Mouse (Mus musculus): ENCODE measurements at regions not wholly inside any gene's neighbourhood (a gene's known extent, or its start where the extent isn't known, plus 50 kb on each side); places are given as distances from the start of the nearest gene placed in this dataset.

DNA sequence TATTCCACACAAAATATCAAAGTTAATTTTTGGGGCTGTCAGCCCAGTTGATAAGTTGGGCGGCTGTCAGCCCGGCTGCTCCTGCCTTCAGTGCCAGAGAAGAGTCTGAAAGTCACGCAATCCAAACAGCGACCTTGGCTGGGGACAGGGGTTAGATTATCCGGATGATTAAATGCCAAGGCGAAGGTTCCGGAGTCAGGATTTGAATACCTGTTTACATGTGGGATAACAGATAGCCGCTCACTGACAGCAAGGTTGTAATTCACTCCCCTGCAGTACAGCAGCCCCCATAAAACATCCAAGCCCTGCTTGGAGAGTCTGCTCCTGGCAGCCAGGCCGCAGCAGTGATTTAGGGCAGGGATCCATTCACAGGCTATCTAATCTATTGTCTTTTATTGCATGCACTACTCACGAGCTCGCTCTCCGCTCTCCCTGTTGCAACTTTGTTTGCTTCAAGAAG, 388.3 kb downstream of the Gm45692 start:
- Histone ChIP-seq H3K27ac (no peak overlapping the region), H3K4me3 (no peak overlapping the region)
- intact Hi-C loops (cut with DNase I) = no loop called here
- no peak for TF ChIP-seq CTCF (IDR thresholded peaks at IDR 0.05)
- no peak for DNase-seq (ENCODE audit: extremely low spot score in 1 of 2, low spot score in 2 of 2)

DNA sequence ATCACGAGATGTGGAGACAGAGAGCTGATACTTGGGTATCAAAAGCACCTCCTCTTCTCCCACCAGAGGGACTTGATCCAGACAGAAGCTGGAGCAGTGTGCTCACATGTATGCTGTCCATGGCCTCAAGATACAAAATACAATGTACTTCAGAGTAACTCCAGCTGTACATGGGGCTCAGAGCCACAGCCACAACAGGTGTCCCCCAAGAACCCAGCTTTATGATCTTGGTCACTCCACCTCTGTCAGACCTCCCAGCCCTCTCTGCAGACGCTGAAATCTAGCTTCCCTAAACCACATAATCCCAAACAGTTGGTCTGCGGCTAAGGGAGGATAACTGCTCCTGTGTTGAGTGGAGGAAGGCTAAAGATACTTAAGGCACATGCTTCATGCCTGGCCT, 389.9 kb downstream of the Gm45692 start:
- no peak overlapping the region for H3K27ac ChIP-seq
- no peak for TF ChIP-seq CTCF (IDR thresholded peaks at IDR 0.05)
- no peak overlapping the region for H3K4me3 ChIP-seq
- intact Hi-C loops (cut with DNase I) = no loop called here
- no peak for DNase-seq (ENCODE audit: extremely low spot score in 1 of 2, low spot score in 2 of 2)

DNA sequence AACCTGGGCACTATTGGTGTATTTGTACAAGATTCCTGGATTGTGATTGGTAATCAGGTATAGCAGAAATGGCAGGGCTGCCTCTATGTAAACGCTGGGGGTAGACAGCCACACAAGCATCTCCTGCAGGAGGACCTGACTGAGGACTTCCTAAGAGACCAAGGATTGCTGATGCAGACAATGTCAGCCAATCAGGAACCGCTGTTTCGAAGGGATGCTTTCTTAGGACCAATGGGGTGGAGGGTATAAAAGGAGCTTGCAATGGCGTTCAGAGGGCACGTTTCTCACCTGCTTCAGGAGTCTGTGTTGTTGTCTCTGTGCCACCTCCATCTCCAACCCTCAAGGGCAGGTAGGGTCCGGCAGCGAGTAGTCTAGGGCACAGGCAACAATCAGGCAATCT, 393.7 kb downstream of the Gm45692 start:
- DNase-seq (ENCODE audit: extremely low spot score in 1 of 2, low spot score in 2 of 2) = no peak
- intact Hi-C loops (cut with DNase I) = no loop called here
- no peak for TF ChIP-seq CTCF (IDR thresholded peaks at IDR 0.05)
- no peak overlapping the region for H3K27ac ChIP-seq
- H3K4me3 ChIP-seq = no peak overlapping the region

DNA sequence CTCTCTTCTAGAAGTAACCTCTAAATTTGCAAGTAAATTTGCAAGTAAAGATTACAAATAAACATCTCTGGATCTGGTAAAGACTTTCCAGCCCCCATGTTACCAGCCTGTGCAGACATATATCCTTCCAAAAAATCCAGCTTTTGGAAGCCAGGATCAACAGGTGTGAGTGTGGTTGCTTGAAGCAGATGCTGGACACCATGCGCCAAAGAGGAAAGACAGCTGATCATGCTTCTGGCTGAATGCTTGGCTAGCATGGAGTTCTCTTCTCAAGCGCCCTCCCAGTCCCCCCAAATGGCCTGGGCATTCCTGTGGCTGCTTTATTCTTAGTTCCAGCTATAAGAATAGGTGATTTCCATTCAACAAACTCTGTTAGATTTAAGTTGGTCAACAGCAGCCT, 404.9 kb downstream of the Gm45692 start:
- DNase-seq (ENCODE audit: extremely low spot score in 1 of 2, low spot score in 2 of 2) = no peak
- no peak overlapping the region for H3K4me3 ChIP-seq
- H3K27ac ChIP-seq = no peak overlapping the region
- intact Hi-C loops (cut with DNase I) = no loop called here
- no peak for TF ChIP-seq CTCF (IDR thresholded peaks at IDR 0.05)

DNA sequence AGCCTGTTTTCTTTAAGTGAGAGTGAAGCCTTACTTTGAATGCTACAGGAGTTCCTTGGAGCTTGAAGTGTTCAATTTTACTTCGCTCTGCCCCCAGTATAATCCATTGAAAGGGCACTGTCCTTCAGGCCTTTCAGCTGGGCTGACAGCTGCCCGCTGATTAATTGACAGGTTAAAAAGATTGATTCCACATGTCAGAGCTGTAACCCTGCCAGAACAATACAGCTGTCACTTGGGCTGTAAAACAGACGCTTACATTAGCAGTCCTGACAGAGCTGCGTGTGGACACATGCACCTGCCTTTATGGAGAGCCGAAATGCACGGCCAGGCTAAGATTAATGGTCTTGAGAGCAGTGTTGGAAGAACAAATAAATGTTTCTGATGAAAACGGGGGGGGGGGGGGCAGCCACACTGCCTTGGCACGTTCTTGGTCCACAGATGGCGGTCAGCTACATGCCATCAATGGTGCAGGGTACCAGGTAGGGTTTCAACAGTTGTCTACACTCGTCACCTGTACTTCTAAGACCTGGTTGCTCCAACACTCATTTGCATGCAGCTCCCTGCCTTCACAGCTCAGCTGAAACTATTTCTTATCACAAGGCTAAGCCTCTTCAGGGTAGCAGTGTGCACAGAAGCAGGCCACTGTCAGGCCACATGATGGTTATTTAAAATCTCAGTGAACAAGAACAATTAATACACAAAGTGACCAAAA, 407.3 kb downstream of the Gm45692 start:
- Histone ChIP-seq H3K4me3 (no peak overlapping the region), H3K27ac (no peak overlapping the region)
- no peak for TF ChIP-seq CTCF (IDR thresholded peaks at IDR 0.05)
- no peak for DNase-seq (ENCODE audit: extremely low spot score in 1 of 2, low spot score in 2 of 2)
- intact Hi-C loops (cut with DNase I) = no loop called here

DNA sequence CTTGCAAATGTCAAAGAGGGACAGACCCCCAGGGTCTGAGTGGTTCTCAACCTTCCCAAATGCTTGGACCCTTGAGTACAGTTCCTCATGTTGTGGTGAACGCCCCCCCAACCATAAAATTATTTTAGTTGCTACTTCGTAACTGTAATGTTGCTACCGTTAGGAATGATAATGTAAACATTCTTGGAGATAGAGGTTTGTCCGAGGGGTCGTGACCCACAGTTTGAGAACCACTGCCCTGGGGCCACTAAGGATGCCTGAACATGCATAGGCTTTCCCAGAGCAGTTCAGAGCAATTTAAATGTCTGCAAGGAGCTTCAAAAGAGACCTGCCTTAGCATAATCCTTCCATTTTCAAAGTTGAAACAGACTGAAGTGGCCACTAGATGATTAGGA, 407.8 kb downstream of the Gm45692 start:
- intact Hi-C loops (cut with DNase I) = no loop called here
- H3K27ac ChIP-seq = no peak overlapping the region
- DNase-seq (ENCODE audit: extremely low spot score in 1 of 2, low spot score in 2 of 2) = no peak
- no peak for TF ChIP-seq CTCF (IDR thresholded peaks at IDR 0.05)
- no peak overlapping the region for H3K4me3 ChIP-seq

DNA sequence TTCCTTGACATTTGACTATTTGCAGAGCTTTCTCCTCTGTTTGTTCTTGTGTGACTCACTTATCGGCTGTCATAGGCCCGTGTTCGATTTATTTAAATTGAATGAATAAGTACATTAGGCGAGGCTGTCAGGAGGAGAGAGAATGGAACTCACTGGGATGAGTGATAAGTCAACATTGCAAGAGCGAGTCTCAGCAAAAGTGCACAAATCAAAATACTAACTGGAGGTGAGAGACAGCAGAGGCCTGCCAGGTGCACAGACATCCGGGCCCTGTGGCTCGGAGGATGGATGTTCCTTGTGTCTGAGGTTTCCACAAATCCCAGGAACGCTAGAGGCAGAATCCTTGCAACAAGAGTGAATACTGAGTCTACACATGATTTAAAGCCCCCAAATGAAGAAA, 410.6 kb downstream of the Gm45692 start:
- Histone ChIP-seq H3K4me3 (no peak overlapping the region), H3K27ac (no peak overlapping the region)
- intact Hi-C loops (cut with DNase I) = loop anchor here (5.0 kb wide), 1 partner anchor 447 kb away; the partner anchor contains the start of gene Zfp703
- no peak for TF ChIP-seq CTCF (IDR thresholded peaks at IDR 0.05)
- no peak for DNase-seq (ENCODE audit: extremely low spot score in 1 of 2, low spot score in 2 of 2)

DNA sequence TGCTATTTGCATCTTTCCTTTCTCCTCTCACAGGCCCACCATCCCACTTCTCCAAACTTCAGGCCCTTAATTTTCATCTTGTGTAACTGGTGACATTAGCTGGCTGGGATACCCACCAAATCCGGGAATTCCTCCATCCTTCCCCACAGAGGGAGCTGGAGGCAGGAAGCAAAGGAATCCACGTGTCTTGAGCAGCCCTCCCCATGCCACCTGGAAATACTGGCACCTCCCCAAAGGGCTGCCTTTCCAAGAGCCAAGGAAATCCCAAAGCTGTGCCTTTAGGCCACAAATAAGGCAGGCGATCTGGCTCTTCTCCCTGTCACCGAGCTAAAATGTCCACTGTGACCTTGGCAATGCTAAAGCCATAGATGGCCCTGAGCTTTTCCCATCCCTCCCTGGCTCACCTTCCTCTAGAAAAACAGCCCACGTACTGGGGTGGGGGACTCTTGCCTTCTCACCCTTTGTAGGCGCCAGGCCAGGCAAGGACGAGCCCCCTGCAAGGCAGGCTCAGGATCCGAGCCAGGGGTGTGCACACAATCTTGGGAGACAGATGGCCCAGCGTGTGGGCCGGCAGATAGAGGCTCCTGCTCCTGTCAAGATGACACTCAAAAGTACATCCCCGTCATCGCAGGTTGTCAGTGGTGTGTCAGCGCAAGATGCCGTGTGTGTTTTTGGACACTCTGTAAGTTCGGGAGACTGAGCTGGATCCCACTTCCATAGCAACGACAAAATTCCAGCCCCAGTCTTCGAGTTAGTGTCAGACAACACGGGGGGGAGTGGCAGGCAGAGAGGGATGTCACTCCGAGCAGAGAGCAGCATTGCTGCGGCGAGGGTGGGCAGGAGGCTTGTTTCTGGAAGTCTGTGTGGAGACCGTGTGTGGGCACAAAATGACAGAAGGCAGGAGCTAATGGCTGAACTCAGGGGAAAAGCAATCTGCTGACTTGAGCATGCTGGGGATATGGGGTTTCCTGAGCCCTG, 414.4 kb downstream of the Gm45692 start:
- Histone ChIP-seq H3K4me3 (no peak overlapping the region), H3K27ac (no peak overlapping the region)
- no peak for TF ChIP-seq CTCF (IDR thresholded peaks at IDR 0.05)
- intact Hi-C loops (cut with DNase I) = loop anchor here (2.0 to 5.0 kb wide), 2 partner anchors 247 to 444 kb away; partner anchors contain the start of gene Zfp703
- DNase-seq (ENCODE audit: extremely low spot score in 1 of 2, low spot score in 2 of 2) = peak; percentile 42 to 48

DNA sequence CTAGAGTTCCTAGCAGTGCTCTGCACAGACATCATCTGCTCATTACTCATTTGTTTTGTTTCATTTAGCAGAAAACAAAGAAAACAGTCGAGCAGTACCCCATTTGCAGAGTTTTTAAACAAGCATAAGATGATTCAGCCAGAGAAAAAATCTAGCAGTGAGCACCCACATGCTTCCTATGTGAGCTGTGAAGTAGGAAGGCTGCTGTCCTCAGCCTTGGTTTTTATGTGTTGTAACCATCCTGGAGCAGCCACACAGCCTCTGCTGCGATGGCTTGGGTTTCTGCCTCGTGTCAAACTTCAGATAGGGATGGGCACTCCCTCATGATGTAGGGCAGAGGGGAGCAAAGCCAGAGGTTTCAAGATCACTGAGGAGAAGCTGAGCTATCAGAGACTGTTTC, 416.5 kb downstream of the Gm45692 start:
- Histone ChIP-seq H3K27ac (no peak overlapping the region), H3K4me3 (no peak overlapping the region)
- intact Hi-C loops (cut with DNase I) = loop anchor here (2.0 to 5.0 kb wide), 2 partner anchors 71 to 245 kb away; no protein-coding TSS in a partner anchor
- peak; percentile 17 to 18 for DNase-seq (ENCODE audit: extremely low spot score in 1 of 2, low spot score in 2 of 2)
- no peak for TF ChIP-seq CTCF (IDR thresholded peaks at IDR 0.05)

DNA sequence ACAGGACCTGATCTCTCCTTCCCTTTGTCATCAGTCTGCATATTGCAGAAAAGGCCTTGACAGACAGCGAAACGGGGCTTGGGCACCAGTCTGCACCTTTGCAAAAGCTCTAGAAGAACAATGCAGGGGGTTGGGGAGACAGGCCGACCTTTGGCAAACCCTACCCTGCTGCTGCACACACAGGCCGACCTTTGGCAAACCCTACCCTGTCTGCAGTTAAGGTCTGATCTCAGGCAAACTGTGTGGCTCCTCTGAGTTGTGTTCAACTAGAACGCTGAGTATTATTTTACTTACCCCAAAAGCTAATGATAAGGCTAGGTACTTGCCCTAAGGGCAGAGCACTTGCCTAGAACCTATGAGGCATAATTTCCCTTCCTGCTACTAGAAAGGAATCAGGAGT, 423.4 kb upstream of the Zfp703 start:
- no peak for DNase-seq (ENCODE audit: extremely low spot score in 1 of 2, low spot score in 2 of 2)
- no peak overlapping the region for H3K27ac ChIP-seq
- H3K4me3 ChIP-seq = no peak overlapping the region
- no peak for TF ChIP-seq CTCF (IDR thresholded peaks at IDR 0.05)
- intact Hi-C loops (cut with DNase I) = no loop called here

DNA sequence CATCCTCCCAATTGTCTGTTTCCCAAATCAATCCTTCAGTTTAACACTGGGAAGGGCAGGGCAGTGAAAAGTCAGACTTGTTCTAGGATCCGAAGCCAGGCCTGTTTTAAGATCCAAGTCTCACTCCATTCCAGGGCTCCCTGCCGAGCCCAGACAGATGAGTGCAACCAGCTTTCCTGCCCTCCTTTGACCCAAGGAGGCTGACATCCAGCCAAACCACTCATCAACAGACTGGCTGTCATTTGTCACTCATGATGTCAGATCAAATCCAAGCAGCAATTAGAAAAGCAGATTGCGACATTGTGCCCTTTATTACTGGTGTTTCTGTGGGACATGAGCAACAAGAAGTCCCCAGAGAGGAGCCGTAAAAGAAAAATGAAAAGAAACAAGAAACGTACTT, 417.9 kb upstream of the Zfp703 start:
- intact Hi-C loops (cut with DNase I) = no loop called here
- Histone ChIP-seq H3K27ac (no peak overlapping the region), H3K4me3 (no peak overlapping the region)
- DNase-seq (ENCODE audit: extremely low spot score in 1 of 2, low spot score in 2 of 2) = no peak
- TF ChIP-seq CTCF (IDR thresholded peaks at IDR 0.05) = no peak

DNA sequence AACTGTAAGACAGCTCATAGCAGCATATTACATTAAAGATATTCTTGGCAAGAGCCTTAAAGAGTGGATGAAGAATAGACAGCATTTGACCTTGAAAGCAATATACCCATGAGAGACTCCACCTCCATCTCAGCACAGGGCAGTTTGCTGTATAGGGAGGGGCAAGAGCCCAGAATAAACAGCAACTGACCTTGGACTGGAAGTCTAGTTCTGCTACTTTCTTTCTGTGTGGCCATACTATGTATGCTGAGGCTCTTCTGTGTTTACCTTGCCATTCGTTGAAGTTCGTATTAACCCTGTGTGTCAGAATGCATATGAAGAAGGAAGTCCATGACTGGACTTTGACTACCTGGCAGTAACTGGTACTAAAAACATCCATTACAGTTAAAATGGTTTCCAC, 414.0 kb upstream of the Zfp703 start:
- H3K4me3 ChIP-seq = no peak overlapping the region
- DNase-seq (ENCODE audit: extremely low spot score in 1 of 2, low spot score in 2 of 2) = no peak
- TF ChIP-seq CTCF (IDR thresholded peaks at IDR 0.05) = no peak
- H3K27ac ChIP-seq = no peak overlapping the region
- intact Hi-C loops (cut with DNase I) = no loop called here

All from left cerebral cortex, adult 2 months (tissue).